Mouse (Mus musculus) liver, adult 2 months (tissue): ENCODE results near the gene Kcnd2.

Source experiments
- CTCF ChIP-seq: fragments of 200-500 bp; IDR thresholded peaks from 2 replicates; pipeline ENCODE4 v1.5.1; 2011; ENCODE audit warnings: low read depth, low read length, control low read depth
- POLR2A ChIP-seq: fragments of 200-500 bp; IDR thresholded peaks from 2 replicates; pipeline ENCODE4 v1.6.1; 2011; ENCODE audit warnings: low read length, control low read depth; ENCODE audit not compliant: insufficient read depth; ENCODE audit errors: extremely low read depth

- TF ChIP-seq CTCF (no peak), POLR2A (no peak)
These were observed 421 bp upstream of the Kcnd2 start for GRCm38 (mm10) chr6:21214673-21215490.
